Mouse (Mus musculus): Measurements from ENCODE around the gene Snhg11. TPM values are rescaled to one million over a fixed set of nuclear protein-coding genes. Genes with fewer than 3 reads are reported as not detected.
"Not testable (repeated sequence)": the region's sequence is repeated elsewhere in the genome, so short reads cannot be mapped to it uniquely, and the experiment has no call there.

Snhg11 gene
- polyA plus RNA-seq, 1 experiment, result 41.0 TPM

- H3K27me3 ChIP-seq (ENCODE audit: control insufficient read depth, insufficient read depth, low read length, poor library complexity, severe bottlenecking), result no peaks in the 10 kb centered on the region
Observed at GRCm38 (mm10) chr2:158396369-158396768, 20.9 kb downstream of the Snhg11 start.

GRCm38 (mm10) chr2:158397140-158397539 is 21.7 kb downstream of the Snhg11 start:
- H3K27ac ChIP-seq (ENCODE audit: insufficient read depth, low read length); H3K27me3 ChIP-seq (ENCODE audit: control insufficient read depth, insufficient read depth, low read length, poor library complexity, severe bottlenecking); H3K9ac ChIP-seq (ENCODE audit: low read depth, poor library complexity, severe bottlenecking); H3K4me3 ChIP-seq (ENCODE audit: low read depth, low read length); H3K9me3 ChIP-seq (replicated peaks; ENCODE audit: control insufficient read depth, insufficient read depth, low read length, poor library complexity, severe bottlenecking); H3K4me1 ChIP-seq (ENCODE audit: control insufficient read depth, insufficient read depth, low read length); H3K36me3 ChIP-seq (ENCODE audit: control insufficient read depth, insufficient read depth, low read length, poor library complexity, severe bottlenecking): not testable (repeated sequence)

More at GRCm38 (mm10) chr2:158396369-158396768, 20.9 kb downstream of the Snhg11 start:
- Histone ChIP-seq H3K4me3 (ENCODE audit: low read depth, low read length) (no peak overlapping the region), H3K4me1 (ENCODE audit: control insufficient read depth, insufficient read depth, low read length) (no peaks in the 10 kb centered on the region), H3K9me3 (replicated peaks; ENCODE audit: control insufficient read depth, insufficient read depth, low read length, poor library complexity, severe bottlenecking) (no peaks in the 10 kb centered on the region), H3K27ac (ENCODE audit: insufficient read depth, low read length) (no peak overlapping the region), H3K36me3 (ENCODE audit: control insufficient read depth, insufficient read depth, low read length, poor library complexity, severe bottlenecking) (no peaks in the 10 kb centered on the region), H3K9ac (ENCODE audit: low read depth, poor library complexity, severe bottlenecking) (no peak overlapping the region)
- no peak for TF ChIP-seq EP300 (IDR thresholded peaks at IDR 0.05; ENCODE audit: insufficient read depth, low read depth, low read length)
- TF ChIP-seq POLR2A (IDR thresholded peaks at IDR 0.05; ENCODE audit: insufficient read depth, low read length), result no peak
- no peak for TF ChIP-seq CTCF (IDR thresholded peaks at IDR 0.05; ENCODE audit: low read depth, low read length)

- no peaks in the 10 kb centered on the region for H3K27me3 ChIP-seq (ENCODE audit: control insufficient read depth, insufficient read depth, low read length, poor library complexity, severe bottlenecking)
- H3K27ac ChIP-seq (ENCODE audit: insufficient read depth, low read length), result no peak overlapping the region
- H3K36me3 ChIP-seq (ENCODE audit: control insufficient read depth, insufficient read depth, low read length, poor library complexity, severe bottlenecking), result no peaks in the 10 kb centered on the region
- H3K9me3 ChIP-seq (replicated peaks; ENCODE audit: control insufficient read depth, insufficient read depth, low read length, poor library complexity, severe bottlenecking), result no peaks in the 10 kb centered on the region
- no peak overlapping the region for H3K9ac ChIP-seq (ENCODE audit: low read depth, poor library complexity, severe bottlenecking)
- no peak overlapping the region for H3K4me3 ChIP-seq (ENCODE audit: low read depth, low read length)
- TF ChIP-seq POLR2A (IDR thresholded peaks at IDR 0.05; ENCODE audit: insufficient read depth, low read length) (no peak), EP300 (IDR thresholded peaks at IDR 0.05; ENCODE audit: insufficient read depth, low read depth, low read length) (no peak), CTCF (IDR thresholded peaks at IDR 0.05; ENCODE audit: low read depth, low read length) (no peak)
- no peaks in the 10 kb centered on the region for H3K4me1 ChIP-seq (ENCODE audit: control insufficient read depth, insufficient read depth, low read length)
Observed at GRCm38 (mm10) chr2:158402915-158403314, 27.5 kb downstream of the Snhg11 start.

- Histone ChIP-seq H3K27ac (ENCODE audit: insufficient read depth, low read length) (no peak overlapping the region), H3K4me1 (ENCODE audit: control insufficient read depth, insufficient read depth, low read length) (peaks cover 2% of the 10 kb centered on the region), H3K9ac (ENCODE audit: low read depth, poor library complexity, severe bottlenecking) (peak overlapping the region; percentile 51), H3K36me3 (ENCODE audit: control insufficient read depth, insufficient read depth, low read length, poor library complexity, severe bottlenecking) (no peaks in the 10 kb centered on the region), H3K27me3 (ENCODE audit: control insufficient read depth, insufficient read depth, low read length, poor library complexity, severe bottlenecking) (no peaks in the 10 kb centered on the region), H3K9me3 (replicated peaks; ENCODE audit: control insufficient read depth, insufficient read depth, low read length, poor library complexity, severe bottlenecking) (no peaks in the 10 kb centered on the region), H3K4me3 (ENCODE audit: low read depth, low read length) (peak overlapping the region; percentile 88)
- TF ChIP-seq POLR2A (IDR thresholded peaks at IDR 0.05; ENCODE audit: insufficient read depth, low read length) (no peak), EP300 (IDR thresholded peaks at IDR 0.05; ENCODE audit: insufficient read depth, low read depth, low read length) (no peak), CTCF (IDR thresholded peaks at IDR 0.05; ENCODE audit: low read depth, low read length) (no peak)
Observed at GRCm38 (mm10) chr2:158408997-158409594, 33.7 kb downstream of the Snhg11 start.

- H3K4me1 ChIP-seq (ENCODE audit: control insufficient read depth, insufficient read depth, low read length), result peaks cover 2% of the 10 kb centered on the region
- H3K9ac ChIP-seq (ENCODE audit: low read depth, poor library complexity, severe bottlenecking), result peak within 1 kb of the TSS; percentile 93
- TF ChIP-seq POLR2A (IDR thresholded peaks at IDR 0.05; ENCODE audit: insufficient read depth, low read length), result no peak
- TF ChIP-seq EP300 (IDR thresholded peaks at IDR 0.05; ENCODE audit: insufficient read depth, low read depth, low read length), result no peak
- peak; percentile 56 for TF ChIP-seq CTCF (IDR thresholded peaks at IDR 0.05; ENCODE audit: low read depth, low read length)
- H3K36me3 ChIP-seq (ENCODE audit: control insufficient read depth, insufficient read depth, low read length, poor library complexity, severe bottlenecking), result no peaks in the 10 kb centered on the region
- no peak within 1 kb of the TSS for H3K27ac ChIP-seq (ENCODE audit: insufficient read depth, low read length)
- H3K27me3 ChIP-seq (ENCODE audit: control insufficient read depth, insufficient read depth, low read length, poor library complexity, severe bottlenecking), result no peaks in the 10 kb centered on the region
- peak within 1 kb of the TSS; percentile 88 for H3K4me3 ChIP-seq (ENCODE audit: low read depth, low read length)
- H3K9me3 ChIP-seq (replicated peaks; ENCODE audit: control insufficient read depth, insufficient read depth, low read length, poor library complexity, severe bottlenecking), result no peaks in the 10 kb centered on the region
Observed at GRCm38 (mm10) chr2:158409595-158410021, 34.2 kb downstream of the Snhg11 start, which contains the start of gene Ralgapb. Ralgapb (plus strand) TSS chr2:158409848.

GRCm38 (mm10) chr2:158410022-158411014 is 34.9 kb downstream of the Snhg11 start:
- H3K9ac ChIP-seq (ENCODE audit: low read depth, poor library complexity, severe bottlenecking), result peak overlapping the region; percentile 93
- TF ChIP-seq POLR2A (IDR thresholded peaks at IDR 0.05; ENCODE audit: insufficient read depth, low read length) (no peak), CTCF (IDR thresholded peaks at IDR 0.05; ENCODE audit: low read depth, low read length) (no peak), EP300 (IDR thresholded peaks at IDR 0.05; ENCODE audit: insufficient read depth, low read depth, low read length) (no peak)

More at GRCm38 (mm10) chr2:158410022-158411014, 34.9 kb downstream of the Snhg11 start:
- H3K4me3 ChIP-seq (ENCODE audit: low read depth, low read length), result peak overlapping the region; percentile 86
- H3K27me3 ChIP-seq (ENCODE audit: control insufficient read depth, insufficient read depth, low read length, poor library complexity, severe bottlenecking), result no peaks in the 10 kb centered on the region
- no peaks in the 10 kb centered on the region for H3K36me3 ChIP-seq (ENCODE audit: control insufficient read depth, insufficient read depth, low read length, poor library complexity, severe bottlenecking)
- H3K4me1 ChIP-seq (ENCODE audit: control insufficient read depth, insufficient read depth, low read length), result peaks cover 2% of the 10 kb centered on the region
- no peaks in the 10 kb centered on the region for H3K9me3 ChIP-seq (replicated peaks; ENCODE audit: control insufficient read depth, insufficient read depth, low read length, poor library complexity, severe bottlenecking)
- H3K27ac ChIP-seq (ENCODE audit: insufficient read depth, low read length), result no peak overlapping the region
